Mouse (Mus musculus) kidney, postnatal 0 days (tissue): ENCODE results near the gene Xylb. TPM values are rescaled to one million over a fixed set of nuclear protein-coding genes. Genes with fewer than 3 reads are reported as not detected.

Source experiments
- ATAC-seq: fragments of 200-750 bp; cut with Nextera tagmentation; replicated peaks from 2 replicates; pipeline ENCODE4 v1.8.0; 2017; ENCODE audit warnings: low read depth, moderate number of reproducible peaks, moderate TSS enrichment, moderate library complexity; ENCODE audit not compliant: low FRiP score
- DNase-seq: peaks from one replicate; pipeline ENCODE4 v3.0.0-alpha.2; 2016; ENCODE audit warnings: low spot score
- H3K27ac ChIP-seq: fragments of 300-500 bp; sonication (generic); 2 replicates; pipeline ENCODE4 v1.5.1; 2014; ENCODE audit warnings: mild to moderate bottlenecking
- H3K27me3 ChIP-seq: fragments of 300-500 bp; sonication (generic); 2 replicates; pipeline ENCODE4 v1.6.1; 2014; ENCODE audit warnings: low read length, mixed read lengths; ENCODE audit not compliant: insufficient read depth
- H3K36me3 ChIP-seq: fragments of 300-500 bp; sonication (generic); 2 replicates; pipeline ENCODE4 v1.6.1; 2014; ENCODE audit warnings: low read length, mixed read lengths; ENCODE audit not compliant: insufficient read depth
- H3K4me1 ChIP-seq: fragments of 300-500 bp; sonication (generic); replicated peaks from 2 replicates; pipeline ENCODE4 v1.6.1; 2014; ENCODE audit warnings: antibody characterized with exemption, low read length, mixed read lengths; ENCODE audit not compliant: insufficient read depth
- H3K4me2 ChIP-seq: fragments of 300-500 bp; sonication (generic); 2 replicates; pipeline ENCODE4 v1.6.1; 2014; ENCODE audit warnings: mild to moderate bottlenecking, low read length, moderate library complexity, mixed read lengths
- H3K4me3 ChIP-seq: fragments of 300-500 bp; sonication (generic); replicated peaks from 2 replicates; pipeline ENCODE4 v1.5.1; 2014; ENCODE audit warnings: low read depth, low read length
- H3K9ac ChIP-seq: fragments of 300-500 bp; sonication (generic); 2 replicates; pipeline ENCODE4 v1.6.1; 2014; ENCODE audit warnings: low read depth, low read length
- H3K9me3 ChIP-seq: fragments of 300-500 bp; sonication (generic); replicated peaks from 2 replicates; pipeline ENCODE4 v1.6.1; 2016; ENCODE audit warnings: low read length, inconsistent platforms, mixed read lengths
- CTCF ChIP-seq: IDR thresholded peaks from 2 replicates; pipeline ENCODE4 v1.5.1; 2016; ENCODE audit warnings: antibody characterized with exemption, low read depth, mild to moderate bottlenecking, moderate library complexity
- WGBS: fragments of 180-500 bp; shearing (Covaris S2); extraction: QIAGEN DNeasy Blood & Tissue Kit; methylation state at CpG from one replicate; pipeline ENCODE4 v1.1.7; 2014; 5-methylcytosine and 5-hydroxymethylcytosine counted together
- polyA plus RNA-seq: library from polyadenylated mRNA; unstranded; fragments of >200 nt; fragmentation: Nextera tagmentation; extraction: Ambion mirVana; gene quantifications from 2 replicates; pipeline ENCODE4 v1.2.1, GENCODE M21; 2015

The Xylb gene
- polyA plus RNA-seq, 1 experiment from 2014 or later = 43.8 TPM

- Histone ChIP-seq H3K9ac (peak overlapping the region; percentile 75), H3K4me1 (no peaks in the 10 kb centered on the region; the same call in 1 of the 2 replicates), H3K4me3 (peak overlapping the region; percentile 75), H3K4me2 (peak overlapping the region; percentile 85), H3K36me3 (no peaks in the 10 kb centered on the region), H3K27ac (peak overlapping the region; percentile 92), H3K27me3 (no peaks in the 10 kb centered on the region), H3K9me3 (no peaks in the 10 kb centered on the region)
- no peak for TF ChIP-seq CTCF
- DNase-seq (peak; percentile 35), ATAC-seq (peak; percentile 34)
- under 1% methylated on average over 57 of the region's 59 CpGs for WGBS
Observed at GRCm38 (mm10) chr9:119321392-119322229, 35.6 kb upstream of the Xylb start.

GRCm38 (mm10) chr9:119322289-119323259 lies 34.6 kb upstream of the Xylb start, which contains the start of gene Oxsr1:
Gene Oxsr1 (minus strand): TSS chr9:119322427.
- peak within 1 kb of the TSS; percentile 85 for H3K4me2 ChIP-seq
- no peaks in the 10 kb centered on the region for H3K27me3 ChIP-seq
- peak; percentile 65 for TF ChIP-seq CTCF
- H3K4me3 ChIP-seq = peak within 1 kb of the TSS; percentile 75
- ATAC-seq = peak; percentile 95
- H3K27ac ChIP-seq = peak within 1 kb of the TSS; percentile 92
- no peaks in the 10 kb centered on the region; the same call in 1 of the 2 replicates for H3K4me1 ChIP-seq
- no peaks in the 10 kb centered on the region for H3K9me3 ChIP-seq
- H3K36me3 ChIP-seq = no peaks in the 10 kb centered on the region
- H3K9ac ChIP-seq = peak within 1 kb of the TSS; percentile 75
- under 1% methylated on average over 75 of the region's 76 CpGs for WGBS
- peak; percentile 99 for DNase-seq

- WGBS = 4% methylated on average over 9 of the region's 9 CpGs
- peak overlapping the region; percentile 92 for H3K27ac ChIP-seq
- peak overlapping the region; percentile 85 for H3K4me2 ChIP-seq
- H3K4me1 ChIP-seq = no peaks in the 10 kb centered on the region; the same call in 1 of the 2 replicates
- no peaks in the 10 kb centered on the region for H3K27me3 ChIP-seq
- no peak for ATAC-seq
- peak overlapping the region; percentile 75; the same call in 1 of the 2 replicates for H3K9ac ChIP-seq
- H3K9me3 ChIP-seq = no peaks in the 10 kb centered on the region
- peak overlapping the region; percentile 75 for H3K4me3 ChIP-seq
- no peak for DNase-seq
- no peaks in the 10 kb centered on the region for H3K36me3 ChIP-seq
- TF ChIP-seq CTCF = no peak
Observed at GRCm38 (mm10) chr9:119323260-119323645, 33.9 kb upstream of the Xylb start.

- H3K4me1 ChIP-seq = no peaks in the 10 kb centered on the region; the same call in 1 of the 2 replicates
- ATAC-seq (no peak), DNase-seq (no peak)
- no peak for TF ChIP-seq CTCF
- H3K4me2 ChIP-seq = no peak overlapping the region
- H3K36me3 ChIP-seq = no peaks in the 10 kb centered on the region
- no peaks in the 10 kb centered on the region for H3K9me3 ChIP-seq
- H3K27ac ChIP-seq = peak overlapping the region; percentile 92; the same call in 1 of the 2 replicates
- 63% methylated on average over 1 of the region's 1 CpGs for WGBS
- H3K27me3 ChIP-seq = no peaks in the 10 kb centered on the region
- H3K4me3 ChIP-seq = no peak overlapping the region
- no peak overlapping the region for H3K9ac ChIP-seq
Observed at GRCm38 (mm10) chr9:119324130-119324529, 33.1 kb upstream of the Xylb start.

- TF ChIP-seq CTCF = no peak
- H3K4me1 ChIP-seq = no peaks in the 10 kb centered on the region
- no peak overlapping the region for H3K4me3 ChIP-seq
- ATAC-seq = no peak
- DNase-seq = peak; percentile 45
- 58% methylated on average over 3 of the region's 3 CpGs for WGBS
- no peaks in the 10 kb centered on the region for H3K9me3 ChIP-seq
- H3K9ac ChIP-seq = no peak overlapping the region
- no peak overlapping the region for H3K4me2 ChIP-seq
- no peaks in the 10 kb centered on the region for H3K27me3 ChIP-seq
- H3K27ac ChIP-seq = 0 out of 2 replicates have a peak overlapping the region, but pooled peaks have one; percentile 21
- H3K36me3 ChIP-seq = no peaks in the 10 kb centered on the region
Observed at GRCm38 (mm10) chr9:119328488-119328887, 28.7 kb upstream of the Xylb start.
